Mouse (Mus musculus) heart, adult 2 months (tissue): ENCODE results near the gene Ncaph2. TPM values are rescaled to one million over a fixed set of nuclear protein-coding genes. Genes with fewer than 3 reads are reported as not detected.

ENCODE experiments used
- DNase-seq, 2 experiments: peaks; one replicate each; pipeline ENCODE4 v3.0.0; 2021
- H3K27ac ChIP-seq: fragments of 200-600 bp; 2 replicates; pipeline ENCODE4 v1.8.1; 2022
- H3K27me3 ChIP-seq: fragments of 200-500 bp; 2 replicates; pipeline ENCODE4 v1.6.1; 2012; ENCODE audit warnings: mild to moderate bottlenecking, low read length, inconsistent platforms, mixed read lengths; ENCODE audit not compliant: control insufficient read depth, insufficient read depth
- H3K36me3 ChIP-seq: fragments of 200-500 bp; 2 replicates; pipeline ENCODE4 v1.6.1; 2012; ENCODE audit warnings: low read length, inconsistent platforms; ENCODE audit not compliant: control insufficient read depth, insufficient read depth
- H3K4me1 ChIP-seq: fragments of 200-500 bp; 2 replicates; pipeline ENCODE4 v1.6.1; 2011; ENCODE audit warnings: low read length; ENCODE audit not compliant: control insufficient read depth, insufficient read depth
- H3K4me3 ChIP-seq: fragments of 200-600 bp; 2 replicates; pipeline ENCODE4 v1.8.1; 2022
- H3K79me2 ChIP-seq: fragments of 200-500 bp; replicated peaks from 2 replicates; pipeline ENCODE4 v1.6.1; 2012; ENCODE audit warnings: mild to moderate bottlenecking, inconsistent platforms, low read length, moderate library complexity, mixed read lengths; ENCODE audit not compliant: control insufficient read depth, insufficient read depth
- H3K9ac ChIP-seq: fragments of 200-500 bp; 2 replicates; pipeline ENCODE4 v1.6.1; 2012; ENCODE audit warnings: low read depth, mild to moderate bottlenecking, control low read depth, inconsistent platforms, low read length, mixed read lengths
- CTCF ChIP-seq: fragments of 200-600 bp; IDR thresholded peaks from 2 replicates; pipeline ENCODE4 v1.8.1; 2022; ENCODE audit warnings: antibody characterized with exemption, mild to moderate bottlenecking, moderate library complexity
- EP300 ChIP-seq: fragments of 200-500 bp; IDR thresholded peaks from 2 replicates; pipeline ENCODE4 v1.6.1; 2011; ENCODE audit warnings: low read depth, low read length, control low read depth; ENCODE audit not compliant: insufficient read depth
- POLR2A ChIP-seq: fragments of 200-500 bp; IDR thresholded peaks from 2 replicates; pipeline ENCODE4 v1.6.1; 2011; ENCODE audit warnings: mild to moderate bottlenecking, low read depth, low read length, control low read depth; ENCODE audit not compliant: insufficient read depth
- WGBS: fragments of 180-500 bp; shearing (Covaris S2); methylation state at CpG from one replicate; pipeline ENCODE4 v1.1.7; 2018; 5-methylcytosine and 5-hydroxymethylcytosine counted together
- intact Hi-C: fragments of 180-260 bp; cut with DNase I; formaldehyde crosslinking; loops from one replicate; pipeline ENCODE4 v1.15.1; 2025
- polyA plus RNA-seq: library from polyadenylated mRNA; depleted of rRNA; stranded (reverse); fragments of >200 nt; gene quantifications from 2 replicates; pipeline ENCODE4 v1.2.3, GENCODE M21; 2012
- total RNA-seq, 2 experiments: library from RNA; stranded (reverse); gene quantifications; 2 replicates each; pipeline ENCODE4 v1.2.3; 2021

The Ncaph2 gene
- total and polyA plus RNA-seq, 3 experiments, result 49.3 to 69.9 (median 55.7) TPM

GRCm38 (mm10) chr15:89384617-89385016 is 29.1 kb downstream of the Ncaph2 start, which contains the start of gene Klhdc7b:
TSS of gene Klhdc7b (plus strand) at chr15:89384917.
- Histone ChIP-seq H3K27me3 (no peaks in the 10 kb centered on the region; the same call in 1 of the 2 replicates), H3K9ac (no peak within 1 kb of the TSS), H3K79me2 (no peaks in the 10 kb centered on the region), H3K27ac (no peak within 1 kb of the TSS), H3K4me1 (no peaks in the 10 kb centered on the region), H3K4me3 (no peak within 1 kb of the TSS), H3K36me3 (no peaks in the 10 kb centered on the region)
- intact Hi-C loops, result no loop called here
- no peak for DNase-seq
- TF ChIP-seq POLR2A, result no peak
- no peak for TF ChIP-seq CTCF
- TF ChIP-seq EP300, result no peak
- WGBS, result 82% methylated on average over 7 of the region's 7 CpGs

GRCm38 (mm10) chr15:89387127-89387526 is 31.6 kb downstream of the Ncaph2 start:
- Histone ChIP-seq H3K4me3 (no peak overlapping the region), H3K4me1 (no peaks in the 10 kb centered on the region), H3K27me3 (no peaks in the 10 kb centered on the region; the same call in 1 of the 2 replicates), H3K36me3 (no peaks in the 10 kb centered on the region), H3K27ac (no peak overlapping the region), H3K9ac (no peak overlapping the region), H3K79me2 (no peaks in the 10 kb centered on the region)
- DNase-seq, result no peak
- TF ChIP-seq POLR2A (no peak), EP300 (no peak), CTCF (no peak)
- WGBS, result 33% methylated on average over 12 of the region's 12 CpGs
- intact Hi-C loops, result no loop called here

GRCm38 (mm10) chr15:89390081-89390480 is 34.6 kb downstream of the Ncaph2 start:
- H3K79me2 ChIP-seq, result no peaks in the 10 kb centered on the region
- no peak overlapping the region for H3K9ac ChIP-seq
- 94% methylated on average over 10 of the region's 10 CpGs for WGBS
- H3K27ac ChIP-seq, result no peak overlapping the region
- no peaks in the 10 kb centered on the region; the same call in 1 of the 2 replicates for H3K27me3 ChIP-seq
- H3K36me3 ChIP-seq, result no peaks in the 10 kb centered on the region
- DNase-seq, result no peak
- H3K4me1 ChIP-seq, result no peaks in the 10 kb centered on the region
- H3K4me3 ChIP-seq, result no peak overlapping the region
- TF ChIP-seq POLR2A (no peak), CTCF (no peak), EP300 (no peak)
- intact Hi-C loops, result no loop called here

GRCm38 (mm10) chr15:89396883-89397282 is 41.4 kb downstream of the Ncaph2 start:
- DNase-seq, result no peak
- Histone ChIP-seq H3K4me1 (peaks cover 3% of the 10 kb centered on the region), H3K27me3 (no peaks in the 10 kb centered on the region), H3K4me3 (no peak overlapping the region), H3K36me3 (no peaks in the 10 kb centered on the region), H3K9ac (no peak overlapping the region), H3K27ac (no peak overlapping the region), H3K79me2 (no peaks in the 10 kb centered on the region)
- 86% methylated on average over 4 of the region's 4 CpGs for WGBS
- TF ChIP-seq CTCF (no peak), POLR2A (no peak), EP300 (no peak)
- intact Hi-C loops, result no loop called here

- TF ChIP-seq CTCF, result no peak
- TF ChIP-seq EP300, result no peak
- no peak for TF ChIP-seq POLR2A
- Histone ChIP-seq H3K36me3 (no peaks in the 10 kb centered on the region), H3K9ac (no peak overlapping the region), H3K27me3 (no peaks in the 10 kb centered on the region), H3K4me1 (peaks cover 3% of the 10 kb centered on the region), H3K79me2 (no peaks in the 10 kb centered on the region), H3K27ac (no peak overlapping the region), H3K4me3 (no peak overlapping the region)
- intact Hi-C loops, result no loop called here
- WGBS, result 86% methylated on average over 2 of the region's 2 CpGs
- no peak for DNase-seq
Observed at GRCm38 (mm10) chr15:89398146-89398545, 42.6 kb downstream of the Ncaph2 start.

GRCm38 (mm10) chr15:89399716-89400115 is 44.2 kb downstream of the Ncaph2 start:
- intact Hi-C loops, result no loop called here

More at GRCm38 (mm10) chr15:89399716-89400115, 44.2 kb downstream of the Ncaph2 start:
- H3K79me2 ChIP-seq, result no peaks in the 10 kb centered on the region
- peaks cover 3% of the 10 kb centered on the region for H3K4me1 ChIP-seq
- no peak for DNase-seq
- H3K9ac ChIP-seq, result no peak overlapping the region
- H3K4me3 ChIP-seq, result no peak overlapping the region
- 68% methylated on average over 1 of the region's 1 CpGs for WGBS
- no peaks in the 10 kb centered on the region for H3K27me3 ChIP-seq
- H3K36me3 ChIP-seq, result no peaks in the 10 kb centered on the region
- no peak overlapping the region for H3K27ac ChIP-seq
- no peak for TF ChIP-seq POLR2A
- no peak for TF ChIP-seq CTCF
